Mouse (Mus musculus) myocyte (in vitro differentiated cells): Measurements from ENCODE around the gene Gatb.

ENCODE experiments used
- E2F4 ChIP-seq: IDR thresholded peaks from one replicate; pipeline ENCODE4 v1.6.1; 2011; ENCODE audit warnings: mild to moderate bottlenecking, control low read depth, moderate library complexity; ENCODE audit not compliant: insufficient read depth
- MAX ChIP-seq: IDR thresholded peaks from one replicate; pipeline ENCODE4 v1.6.1; 2011; ENCODE audit warnings: low read depth, mild to moderate bottlenecking, control low read depth
- MYOD1 ChIP-seq, 3 experiments: IDR thresholded peaks; one replicate each; pipeline ENCODE4 v1.6.1; 2011; ENCODE audit warnings: control low read depth in 2 of 3, low read depth in 2 of 3, mild to moderate bottlenecking in 2 of 3, moderate library complexity in 1 of 3; ENCODE audit not compliant: insufficient read length in 2 of 3, control insufficient read depth in 1 of 3
- MYOG ChIP-seq, 3 experiments: IDR thresholded peaks; one replicate each; pipeline ENCODE4 v1.6.1; 2011; ENCODE audit warnings: control low read depth in 2 of 3, low read depth in 2 of 3, mild to moderate bottlenecking in 2 of 3; ENCODE audit not compliant: insufficient read length in 2 of 3, control insufficient read depth in 1 of 3, insufficient read depth in 1 of 3
- POLR2A ChIP-seq: IDR thresholded peaks from one replicate; pipeline ENCODE4 v1.6.1; 2011; ENCODE audit warnings: low read depth, mild to moderate bottlenecking, control low read depth, moderate library complexity; ENCODE audit not compliant: insufficient read length
- REST ChIP-seq: IDR thresholded peaks from one replicate; pipeline ENCODE4 v1.6.1; 2011; ENCODE audit warnings: mild to moderate bottlenecking, control low read depth, moderate library complexity; ENCODE audit not compliant: insufficient read depth, insufficient read length
- SRF ChIP-seq: IDR thresholded peaks from one replicate; pipeline ENCODE4 v1.6.1; 2011; ENCODE audit warnings: low read depth; ENCODE audit not compliant: control insufficient read depth, insufficient read length
- TCF12 ChIP-seq: IDR thresholded peaks from one replicate; pipeline ENCODE4 v1.6.1; 2011; ENCODE audit warnings: mild to moderate bottlenecking, control low read depth; ENCODE audit not compliant: poor library complexity, insufficient read depth, severe bottlenecking
- TCF3 ChIP-seq: IDR thresholded peaks from one replicate; pipeline ENCODE4 v1.6.1; 2011; ENCODE audit warnings: low read depth, control low read depth; ENCODE audit not compliant: insufficient read length
- USF1 ChIP-seq: IDR thresholded peaks from one replicate; pipeline ENCODE4 v1.6.1; 2011; ENCODE audit warnings: low read depth, mild to moderate bottlenecking, control low read depth, moderate library complexity

- TF ChIP-seq USF1 = peak; percentile 3
- TF ChIP-seq POLR2A = no peak
- TF ChIP-seq E2F4 = no peak
- no peak for TF ChIP-seq MAX
- TF ChIP-seq SRF = no peak
- TF ChIP-seq TCF12 = no peak
- TF ChIP-seq REST = no peak
- TF ChIP-seq TCF3 = no peak
- TF ChIP-seq MYOD1 (IDR thresholded peaks at IDR 0.05; ENCODE audit: control insufficient read depth in 1 of 3, insufficient read length in 2 of 3, low read depth in 2 of 3) = no peak
- no peak for TF ChIP-seq MYOG (IDR thresholded peaks at IDR 0.05; ENCODE audit: control insufficient read depth in 1 of 3, insufficient read depth in 1 of 3, insufficient read length in 2 of 3, low read depth in 2 of 3)
Observed at GRCm38 (mm10) chr3:85571276-85571675, 2.6 kb upstream of the Gatb start.
